Mouse (Mus musculus) CH12.LX (cell line): ENCODE data around the gene Zbtb8a.

Experiments
- CTCF ChIP-seq, 2 experiments: IDR thresholded peaks in 1 of 2; conservative IDR thresholded peaks in 1 of 2; 2 replicates each; pipeline ENCODE4 v1.5.1; 2011 to 2012; ENCODE audit warnings: low read depth in 2 of 2, low read length in 2 of 2, improper control_type of control experiment in 1 of 2, inconsistent platforms in 1 of 2, mild to moderate bottlenecking in 1 of 2, moderate library complexity in 1 of 2
- HCFC1 ChIP-seq: IDR thresholded peaks from 2 replicates; pipeline ENCODE4 v1.6.1; 2012; ENCODE audit warnings: low read depth, mild to moderate bottlenecking, inconsistent platforms, low read length, improper control_type of control experiment
- MAX ChIP-seq: IDR thresholded peaks from 2 replicates; pipeline ENCODE4 v1.6.1; 2011; ENCODE audit warnings: low read length, improper control_type of control experiment
- RCOR1 ChIP-seq: conservative IDR thresholded peaks from 2 replicates; pipeline ENCODE4 v1.6.1; 2012; ENCODE audit warnings: low read depth, mild to moderate bottlenecking, inconsistent platforms, low read length, improper control_type of control experiment

GRCm38 (mm10) chr4:129379805-129380204 lies 1.9 kb upstream of the Zbtb8a start:
- no peak for TF ChIP-seq CTCF (conservative IDR thresholded peaks at IDR 0.05 in 1 of 2, IDR thresholded peaks at IDR 0.05 in 1 of 2; ENCODE audit: low read depth in 2 of 2, low read length in 2 of 2)
- no peak for TF ChIP-seq HCFC1
- TF ChIP-seq RCOR1, result no peak
- TF ChIP-seq MAX, result no peak
